Mouse (Mus musculus) ES-Bruce4 (cell line): ENCODE results near the gene 4930583I09Rik.

Experiments used
- CTCF ChIP-seq: IDR thresholded peaks from one replicate; pipeline ENCODE4 v1.8.1; 2011; ENCODE audit warnings: low read depth, low read length
- POLR2A ChIP-seq: IDR thresholded peaks from one replicate; pipeline ENCODE4 v1.8.1; 2011; ENCODE audit warnings: low read length; ENCODE audit not compliant: insufficient read depth

DNA sequence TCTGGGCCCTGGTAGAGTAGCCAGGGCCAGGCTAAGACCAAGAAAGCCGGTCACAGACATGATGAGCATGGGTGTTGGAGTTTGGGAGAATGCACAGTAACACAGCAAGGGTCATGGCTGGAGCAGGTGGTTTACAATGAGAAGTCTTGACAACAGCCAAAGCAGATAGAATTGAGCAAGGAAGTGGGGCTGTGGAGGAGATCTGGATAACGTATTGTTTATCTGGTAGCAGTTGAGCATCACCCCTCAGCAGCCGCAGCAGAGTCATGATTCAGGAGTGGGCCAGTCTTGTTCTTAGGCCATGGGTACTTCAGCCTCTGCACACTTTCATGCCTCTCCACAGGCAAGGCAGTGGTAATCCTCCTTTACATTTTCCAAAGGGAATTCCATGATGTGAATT, 25.1 kb upstream of the 4930583I09Rik start:
- TF ChIP-seq CTCF (no peak), POLR2A (no peak)
